Mouse (Mus musculus) heart, postnatal 0 days (tissue): ENCODE data around the gene Tinf2.

Experiments
- CTCF ChIP-seq: IDR thresholded peaks from 2 replicates; pipeline ENCODE4 v1.5.1; 2016; ENCODE audit warnings: antibody characterized with exemption, control low read depth, low read depth
- EP300 ChIP-seq: IDR thresholded peaks from 2 replicates; pipeline ENCODE4 v1.6.1; 2016; ENCODE audit warnings: antibody characterized with exemption, low read depth

- TF ChIP-seq CTCF (no peak), EP300 (no peak)
Observed at GRCm38 (mm10) chr14:55672741-55673060, 8.9 kb downstream of the Tinf2 start.
